Mouse (Mus musculus) G1E (cell line): Measurements from ENCODE around the gene Ints5. TPM values are rescaled to one million over a fixed set of nuclear protein-coding genes. Genes with fewer than 3 reads are reported as not detected.
"Not testable (repeated sequence)": the region's sequence is repeated elsewhere in the genome, so short reads cannot be mapped to it uniquely, and the experiment has no call there.

Experiments
- ATAC-seq: 2 replicates; pipeline ENCODE4 v1.8.0; 2016; ENCODE audit warnings: mild to moderate bottlenecking; ENCODE audit not compliant: insufficient number of reproducible peaks, poor library complexity, low FRiP score, severe bottlenecking; ENCODE audit errors: extremely low read depth
- DNase-seq: peaks from one replicate; pipeline ENCODE4 v3.0.0; 2012; ENCODE audit warnings: low spot score
- H3K27me3 ChIP-seq: 2 replicates; pipeline ENCODE4 v1.6.1; 2012; ENCODE audit warnings: mild to moderate bottlenecking, low read length, inconsistent platforms; ENCODE audit not compliant: insufficient read depth
- H3K36me3 ChIP-seq: replicated peaks from 2 replicates; pipeline ENCODE3; 2012; ENCODE audit warnings: mild to moderate bottlenecking, inconsistent platforms
- H3K4me1 ChIP-seq: 2 replicates; pipeline ENCODE4 v1.6.1; 2012; ENCODE audit warnings: low read depth, low read length, inconsistent platforms, mixed read lengths; ENCODE audit not compliant: insufficient read depth
- H3K4me3 ChIP-seq: 2 replicates; pipeline ENCODE4 v1.5.1; 2012; ENCODE audit warnings: low read depth, mild to moderate bottlenecking, inconsistent platforms, low read length, moderate library complexity, mixed read lengths
- H3K9me3 ChIP-seq: replicated peaks from 2 replicates; pipeline ENCODE4 v1.6.1; 2012; ENCODE audit warnings: inconsistent platforms
- CTCF ChIP-seq: IDR thresholded peaks from 2 replicates; pipeline ENCODE4 v1.5.1; 2012; ENCODE audit warnings: low read depth, low read length, inconsistent platforms, mixed read lengths
- GATA1 ChIP-seq: IDR thresholded peaks from 2 replicates; pipeline ENCODE4 v1.6.1; 2012; ENCODE audit warnings: borderline replicate concordance, low read length, inconsistent platforms, mixed read lengths
- GATA2 ChIP-seq: IDR thresholded peaks from 2 replicates; pipeline ENCODE4 v1.6.1; 2012; ENCODE audit warnings: low read depth, low read length, inconsistent platforms, borderline replicate concordance
- POLR2AphosphoS5 ChIP-seq: IDR thresholded peaks from 2 replicates; pipeline ENCODE4 v1.6.1; 2012; ENCODE audit warnings: low read depth, low read length, inconsistent platforms; ENCODE audit not compliant: insufficient replicate concordance
- TAL1 ChIP-seq: conservative IDR thresholded peaks from 2 replicates; pipeline ENCODE4 v1.6.1; 2012; ENCODE audit warnings: low read depth, low read length, inconsistent platforms, mixed read lengths
- polyA plus RNA-seq: library from polyadenylated mRNA; stranded (reverse); fragments of >175 nt; gene quantifications from 2 replicates; pipeline ENCODE4 v1.2.3, GENCODE M21; 2012
- total RNA-seq, 2 experiments: library from RNA; stranded (forward) in 1 of 2; stranded (reverse) in 1 of 2; fragments of 200-1000 nt in 1 of 2; fragments of >200 nt in 1 of 2; fragmentation: Nextera tagmentation in 1 of 2; gene quantifications; 2 replicates each; pipeline ENCODE4 v1.2.3; 2014 to 2017

The Ints5 gene
- total and polyA plus RNA-seq, 3 experiments = 16.6 to 64.0 (median 35.7) TPM

DNA sequence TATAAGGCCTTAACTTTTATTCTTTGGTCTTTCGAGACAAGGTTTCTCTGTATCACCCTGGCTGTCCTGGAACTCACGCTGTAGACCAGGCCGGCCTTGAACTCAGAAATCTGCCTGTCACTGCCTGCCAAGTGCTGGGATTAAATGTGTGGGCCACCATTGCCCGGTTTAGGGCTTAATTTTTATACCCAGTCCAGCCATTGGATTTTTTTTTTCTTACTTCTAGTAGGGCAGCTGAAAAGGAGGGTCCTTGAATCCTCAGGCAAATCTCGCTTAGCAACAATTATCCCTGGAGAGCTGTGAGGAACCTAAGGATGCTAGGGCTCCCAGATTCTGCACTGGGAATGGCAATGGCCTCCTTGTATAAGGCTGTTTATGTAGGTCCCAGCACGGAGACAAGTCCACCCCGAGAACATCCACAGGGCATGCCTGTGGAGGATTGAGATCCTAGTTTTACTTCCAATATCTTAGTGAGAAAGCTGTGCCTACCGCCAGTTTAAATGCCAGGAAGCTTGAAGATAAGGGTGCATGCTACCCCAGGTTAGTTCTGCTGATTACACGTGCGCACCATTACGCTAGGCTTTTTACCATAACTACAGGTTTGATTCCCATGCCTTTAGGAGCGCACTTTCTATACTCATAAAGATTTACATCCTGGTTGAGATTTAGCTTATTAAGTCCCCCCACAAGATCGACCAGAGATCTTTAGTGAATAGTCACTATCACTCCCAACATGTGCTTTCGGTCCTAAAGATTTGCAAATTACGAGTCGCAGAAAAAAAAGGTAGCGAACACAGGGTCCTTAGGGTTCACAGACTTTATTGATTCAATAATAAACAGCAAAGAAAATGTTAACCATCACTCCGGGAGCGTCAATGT, 5.0 kb upstream of the Ints5 start:
- DNase-seq = no peak
- Histone ChIP-seq H3K9me3 (no peaks in the 10 kb centered on the region), H3K36me3 (peaks cover 28% of the 10 kb centered on the region), H3K27me3 (no peaks in the 10 kb centered on the region), H3K4me3 (peak overlapping the region; percentile 78), H3K4me1 (peaks cover 41% of the 10 kb centered on the region)
- no peak for TF ChIP-seq CTCF
- 0 out of 2 replicates have a peak, but pooled peaks have one; percentile 32 for TF ChIP-seq POLR2AphosphoS5
- ATAC-seq = no peak

DNA sequence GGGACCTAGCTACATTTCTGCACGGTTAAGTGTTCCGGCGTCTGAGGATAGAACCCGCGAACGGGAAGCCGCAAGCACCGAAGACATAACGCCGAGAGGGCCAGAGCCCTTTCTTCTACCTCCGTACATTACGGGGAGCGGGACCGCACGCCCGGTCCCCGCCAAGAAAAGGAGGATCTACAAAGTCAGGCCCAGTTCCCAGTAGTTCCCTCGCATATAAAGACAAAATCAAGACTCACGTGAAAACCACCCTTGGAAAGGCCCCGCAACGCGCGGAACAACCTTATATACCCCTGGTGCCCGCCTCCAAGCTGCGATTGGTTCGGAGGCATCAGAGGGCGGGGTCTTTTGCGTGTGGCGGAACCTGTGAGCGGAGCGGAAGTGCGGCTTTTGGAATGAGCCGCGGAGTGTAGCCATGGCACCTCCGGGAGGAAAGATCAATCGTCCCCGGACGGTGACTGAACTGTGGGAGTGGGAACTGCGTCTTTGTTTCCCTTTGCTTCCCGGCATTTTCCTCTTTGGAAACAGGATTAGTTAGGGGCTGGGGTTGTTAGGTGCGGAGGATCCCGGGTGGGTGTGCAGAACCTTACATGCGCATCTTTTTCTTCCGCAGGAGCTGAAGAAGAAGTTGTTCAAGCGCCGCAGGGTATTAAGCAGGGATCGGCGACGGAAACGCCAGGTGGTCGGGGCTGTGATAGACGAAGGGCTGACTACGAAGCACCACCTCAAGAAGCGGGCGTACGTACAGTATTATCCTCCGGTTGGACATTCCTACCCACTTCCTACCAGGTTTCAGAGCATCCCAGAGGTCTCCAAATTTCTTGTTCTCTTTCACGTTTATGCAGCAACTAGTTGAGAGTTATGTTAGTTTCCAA, 4.1 kb upstream of the Ints5 start, which contains the start of the genes 1810009A15Rik and Gm49416:
TSS of gene 1810009A15Rik (plus strand) at position 343 of the 875 bp plus-strand sequence.
TSS of gene Gm49416 (plus strand) at position 416 of the 875 bp plus-strand sequence.
- peak; percentile 84 for ATAC-seq
- peaks cover 42% of the 10 kb centered on the region for H3K4me1 ChIP-seq

DNA sequence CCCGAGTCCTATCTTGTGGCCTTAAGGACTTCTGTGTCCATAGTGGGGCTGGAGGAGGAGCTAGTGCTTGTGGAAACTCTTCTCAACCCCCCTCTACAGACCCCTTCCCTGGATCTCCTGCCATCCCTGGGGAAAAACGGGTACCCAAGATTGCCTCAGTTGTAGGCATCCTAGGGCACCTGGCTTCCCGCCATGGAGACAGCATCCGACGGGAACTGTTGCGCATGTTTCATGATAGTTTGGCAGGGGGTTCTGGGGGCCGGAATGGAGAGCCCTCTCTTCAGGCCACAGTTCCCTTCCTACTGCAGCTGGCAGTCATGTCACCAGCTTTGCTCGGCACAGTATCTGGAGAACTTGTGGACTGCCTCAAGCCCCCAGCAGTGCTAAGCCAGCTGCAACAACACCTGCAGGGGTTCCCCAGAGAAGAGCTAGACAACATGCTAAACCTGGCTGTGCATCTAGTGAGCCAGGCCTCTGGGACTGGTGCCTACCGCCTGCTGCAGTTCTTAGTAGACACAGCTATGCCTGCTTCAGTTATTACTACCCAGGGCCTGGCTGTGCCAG, 2.7 kb downstream of the Ints5 start:
- Histone ChIP-seq H3K36me3 (peaks cover 60% of the 10 kb centered on the region), H3K4me1 (peaks cover 73% of the 10 kb centered on the region)
- TF ChIP-seq GATA2 (no peak), CTCF (no peak)

More for the DNA sequence above, 4.1 kb upstream of the Ints5 start, which contains the start of the genes 1810009A15Rik and Gm49416:
- no peak for TF ChIP-seq GATA1
- TF ChIP-seq POLR2AphosphoS5 = 0 out of 2 replicates have a peak, but pooled peaks have one; percentile 64
- Histone ChIP-seq H3K27me3 (no peaks in the 10 kb centered on the region), H3K9me3 (no peaks in the 10 kb centered on the region), H3K4me3 (peak within 1 kb of the TSS; percentile 78), H3K36me3 (peaks cover 28% of the 10 kb centered on the region)
- peak; percentile 82 for DNase-seq

DNA sequence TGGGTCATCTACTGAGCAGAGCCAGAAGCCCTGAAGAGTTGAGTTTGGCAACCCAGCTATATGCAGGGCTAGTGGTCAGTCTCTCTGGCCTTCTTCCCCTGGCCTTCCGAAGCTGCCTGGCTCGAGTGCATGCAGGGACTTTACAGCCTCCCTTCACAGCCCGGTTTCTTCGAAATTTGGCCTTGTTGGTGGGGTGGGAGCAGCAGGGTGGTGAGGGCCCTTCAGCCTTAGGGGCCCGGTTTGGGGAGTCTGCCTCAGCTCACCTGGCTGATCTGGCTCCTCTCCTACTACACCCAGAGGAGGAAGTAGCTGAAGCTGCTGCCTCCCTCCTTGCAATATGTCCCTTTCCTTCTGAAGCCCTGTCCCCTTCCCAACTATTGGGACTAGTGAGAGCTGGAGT, 3.4 kb downstream of the Ints5 start:
- not testable (repeated sequence) for ATAC-seq, H3K9me3 ChIP-seq, H3K27me3 ChIP-seq, DNase-seq
- H3K36me3 ChIP-seq = peaks cover 60% of the 10 kb centered on the region
- peaks cover 73% of the 10 kb centered on the region for H3K4me1 ChIP-seq
- peak overlapping the region; percentile 95; the same call in 1 of the 2 replicates for H3K4me3 ChIP-seq

More for the DNA sequence above, 2.7 kb downstream of the Ints5 start:
- DNase-seq (no peak), ATAC-seq (no peak)
- no peaks in the 10 kb centered on the region for H3K27me3 ChIP-seq
- peaks cover 5% of the 10 kb centered on the region for H3K9me3 ChIP-seq
- peak overlapping the region; percentile 95; the same call in 1 of the 2 replicates for H3K4me3 ChIP-seq

DNA sequence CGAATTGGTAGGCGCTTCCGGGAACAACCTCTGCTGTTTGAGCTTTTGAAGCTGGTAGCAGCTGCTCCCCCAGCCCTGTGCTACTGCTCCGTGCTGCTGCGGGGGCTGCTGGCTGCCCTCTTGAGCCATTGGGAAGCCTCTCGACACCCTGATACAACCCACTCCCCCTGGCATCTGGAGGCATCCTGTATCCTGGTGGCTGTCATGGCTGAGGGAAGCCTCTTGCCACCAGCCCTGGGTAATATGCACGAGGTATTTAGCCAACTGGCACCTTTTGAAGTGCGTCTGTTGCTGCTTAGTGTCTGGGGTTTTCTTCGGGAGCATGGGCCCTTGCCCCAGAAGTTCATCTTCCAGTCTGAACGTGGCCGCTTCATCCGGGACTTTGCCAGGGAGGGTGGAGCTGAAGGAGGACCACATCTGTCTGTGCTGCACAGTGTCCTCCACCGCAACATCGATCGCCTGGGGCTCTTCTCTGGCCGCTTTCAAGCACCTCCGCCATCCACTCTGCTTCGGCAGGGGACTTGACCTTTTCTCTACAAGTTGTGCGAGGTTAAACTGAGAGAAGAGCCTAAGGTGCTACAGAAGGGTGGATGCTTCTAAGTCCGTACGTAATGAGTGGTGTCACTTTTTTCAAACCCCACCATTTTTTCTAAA, 4.5 kb downstream of the Ints5 start:
- H3K27me3 ChIP-seq, DNase-seq, ATAC-seq, H3K9me3 ChIP-seq: not testable (repeated sequence)
- Histone ChIP-seq H3K4me3 (peak overlapping the region; percentile 95), H3K4me1 (peaks cover 69% of the 10 kb centered on the region), H3K36me3 (peaks cover 62% of the 10 kb centered on the region)

DNA sequence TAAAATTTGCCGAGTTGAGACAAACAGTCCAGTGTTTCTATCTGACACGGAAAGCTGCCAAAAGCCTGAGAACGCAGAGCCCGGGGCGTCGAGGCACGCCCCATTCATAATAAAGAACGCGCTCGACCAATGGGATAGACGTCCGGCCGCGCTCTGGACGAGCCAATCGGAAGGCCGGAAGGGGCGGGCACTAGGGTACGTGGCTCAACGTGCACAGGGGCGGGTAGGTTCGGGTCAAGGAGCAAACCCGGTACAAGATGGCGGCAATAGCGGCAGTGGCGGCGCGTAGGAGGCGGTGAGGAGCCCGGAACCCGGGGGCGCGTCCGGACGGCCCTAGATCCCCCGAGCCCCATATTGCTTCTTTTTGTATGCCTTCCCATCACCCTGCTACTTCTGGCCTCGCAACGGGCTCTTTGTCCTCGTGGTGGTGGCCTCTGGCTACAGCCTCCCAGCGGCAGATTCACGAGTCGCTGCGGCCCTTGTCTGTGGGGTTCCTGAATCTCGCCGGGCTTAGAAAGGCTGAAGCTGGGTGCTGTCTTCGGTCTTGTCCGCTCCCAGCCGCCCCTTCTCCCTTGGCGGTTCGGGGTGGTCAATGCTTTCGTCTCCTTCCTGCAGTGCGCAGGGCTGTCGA, 5.2 kb downstream of the Ints5 start, which contains the start of gene Ganab:
TSS of gene Ganab (plus strand) at position 207 of the 631 bp plus-strand sequence.
- Histone ChIP-seq H3K4me3 (peak within 1 kb of the TSS; percentile 95), H3K27me3 (no peaks in the 10 kb centered on the region), H3K9me3 (peaks cover 5% of the 10 kb centered on the region), H3K36me3 (peaks cover 67% of the 10 kb centered on the region), H3K4me1 (peaks cover 71% of the 10 kb centered on the region)
- ATAC-seq (peak; percentile 94), DNase-seq (peak; percentile 98)
- no peak for TF ChIP-seq TAL1
- no peak for TF ChIP-seq POLR2AphosphoS5
- TF ChIP-seq GATA1 = no peak
- TF ChIP-seq GATA2 = no peak
- no peak for TF ChIP-seq CTCF
